Mouse (Mus musculus): ENCODE measurements around the gene Hcar1.

DNA sequence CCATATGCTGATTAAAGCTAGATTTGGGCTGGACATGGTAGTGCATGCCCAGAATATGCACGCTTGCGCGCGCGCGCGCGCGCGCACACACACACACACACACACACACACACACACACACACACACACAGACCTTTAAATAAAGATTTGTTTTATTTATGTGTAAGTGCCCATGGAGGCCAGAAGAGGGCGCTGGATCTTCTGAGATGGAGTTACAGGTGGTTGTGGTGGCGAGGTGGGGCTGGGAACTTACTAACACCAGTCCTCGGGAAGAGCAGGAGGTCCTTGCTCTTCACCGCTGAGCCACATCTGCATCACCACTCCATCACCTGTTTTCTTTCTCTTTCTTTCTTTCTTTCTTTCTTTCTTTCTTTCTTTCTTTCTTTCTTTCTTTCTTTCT is 958 bp upstream of the Hcar1 start:
- TF ChIP-seq EP300 (IDR thresholded peaks at IDR 0.05; ENCODE audit: low read depth) (no peak), CTCF (IDR thresholded peaks at IDR 0.05; ENCODE audit: low read depth) (no peak)

Data from heart, postnatal 0 days (tissue).